Mouse (Mus musculus): ENCODE data around the gene Map6d1. TPM values are rescaled to one million over a fixed set of nuclear protein-coding genes. Genes with fewer than 3 reads are reported as not detected.

Gene Map6d1
- polyA plus RNA-seq, 1 experiment from 2014 or later = 0.41 TPM

DNA sequence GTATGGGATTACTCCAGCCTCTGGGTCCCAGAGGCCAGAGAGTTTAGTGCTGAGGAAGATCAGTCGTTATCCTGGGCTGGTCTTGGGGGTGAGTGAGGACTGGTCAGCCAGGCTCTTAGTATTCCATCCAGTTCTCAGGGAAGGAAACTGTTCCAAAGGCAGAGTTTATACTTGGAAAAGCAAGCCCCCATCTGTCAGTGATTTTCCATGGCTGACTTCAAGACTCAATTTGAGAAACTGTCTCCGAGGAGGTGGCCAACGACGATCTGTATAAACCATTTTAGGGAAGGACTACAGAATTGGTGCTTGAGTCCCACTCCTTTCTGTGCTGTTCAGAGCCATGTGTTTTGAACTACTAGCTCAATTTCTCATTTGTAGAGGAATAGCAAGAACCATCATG lies 2.5 kb downstream of the Map6d1 start:
- H3K9me3 ChIP-seq (replicated peaks; ENCODE audit: control insufficient read depth, low read length) = no peaks in the 10 kb centered on the region
- no peak for ATAC-seq (ENCODE audit: insufficient read depth, low FRiP score)
- 85% methylated on average over 4 of the region's 4 CpGs for WGBS
- peaks cover 4% of the 10 kb centered on the region; the same call in 1 of the 2 replicates for H3K27me3 ChIP-seq (ENCODE audit: control insufficient read depth, insufficient read depth, low read length)
- no peak overlapping the region for H3K9ac ChIP-seq (ENCODE audit: low read length)
- H3K4me2 ChIP-seq (ENCODE audit: low read depth, low read length) = no peak overlapping the region
- H3K4me3 ChIP-seq (replicated peaks; ENCODE audit: low read length) = no peak overlapping the region
- H3K36me3 ChIP-seq (ENCODE audit: control insufficient read depth, insufficient read depth, low read length) = no peaks in the 10 kb centered on the region
- no peak overlapping the region for H3K27ac ChIP-seq (ENCODE audit: low read length)
- 0 out of 2 replicates have a peak, but pooled peaks cover 2% of the 10 kb centered on the region for H3K4me1 ChIP-seq (ENCODE audit: control insufficient read depth, insufficient read depth, low read length)

- WGBS = 74% methylated on average over 4 of the region's 4 CpGs
Observed at GRCm38 (mm10) chr16:20237426-20237825, 3.7 kb downstream of the Map6d1 start.

DNA sequence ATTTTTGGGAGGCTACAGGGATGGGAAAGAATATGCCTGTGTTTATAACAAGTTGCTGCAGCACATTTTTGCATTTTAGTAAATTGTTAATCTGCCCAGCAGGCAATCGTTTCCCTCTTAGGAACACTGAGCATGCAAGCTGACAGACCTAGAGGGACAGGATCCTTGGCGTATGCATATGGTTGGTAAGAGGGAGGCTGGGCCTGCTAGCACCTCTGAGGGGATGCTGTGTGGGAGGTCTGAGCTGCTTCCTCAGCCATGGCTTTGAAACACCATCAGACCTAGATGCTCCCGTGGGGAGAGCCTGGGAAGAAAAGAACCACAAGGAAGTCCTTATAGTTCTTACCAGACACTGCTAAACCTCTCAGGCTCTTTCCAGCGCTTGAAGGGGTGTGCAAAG lies 6.8 kb downstream of the Map6d1 start:
- H3K9me3 ChIP-seq (replicated peaks; ENCODE audit: control insufficient read depth, low read length) = no peaks in the 10 kb centered on the region
- no peak overlapping the region for H3K4me2 ChIP-seq (ENCODE audit: low read depth, low read length)
- WGBS = 63% methylated on average over 4 of the region's 4 CpGs
- no peak overlapping the region for H3K4me3 ChIP-seq (replicated peaks; ENCODE audit: low read length)
- no peak for ATAC-seq (ENCODE audit: insufficient read depth, low FRiP score)
- H3K4me1 ChIP-seq (ENCODE audit: control insufficient read depth, insufficient read depth, low read length) = no peaks in the 10 kb centered on the region
- H3K36me3 ChIP-seq (ENCODE audit: control insufficient read depth, insufficient read depth, low read length) = peaks cover 15% of the 10 kb centered on the region
- H3K27me3 ChIP-seq (ENCODE audit: control insufficient read depth, insufficient read depth, low read length) = no peaks in the 10 kb centered on the region
- no peak overlapping the region for H3K9ac ChIP-seq (ENCODE audit: low read length)
- H3K27ac ChIP-seq (ENCODE audit: low read length) = no peak overlapping the region

More at GRCm38 (mm10) chr16:20237426-20237825, 3.7 kb downstream of the Map6d1 start:
- Histone ChIP-seq H3K4me3 (replicated peaks; ENCODE audit: low read length) (no peak overlapping the region), H3K36me3 (ENCODE audit: control insufficient read depth, insufficient read depth, low read length) (no peaks in the 10 kb centered on the region), H3K4me2 (ENCODE audit: low read depth, low read length) (no peak overlapping the region), H3K27me3 (ENCODE audit: control insufficient read depth, insufficient read depth, low read length) (peaks cover 4% of the 10 kb centered on the region; the same call in 1 of the 2 replicates), H3K27ac (ENCODE audit: low read length) (no peak overlapping the region), H3K9ac (ENCODE audit: low read length) (no peak overlapping the region), H3K9me3 (replicated peaks; ENCODE audit: control insufficient read depth, low read length) (no peaks in the 10 kb centered on the region), H3K4me1 (ENCODE audit: control insufficient read depth, insufficient read depth, low read length) (0 out of 2 replicates have a peak, but pooled peaks cover 2% of the 10 kb centered on the region)
- no peak for ATAC-seq (ENCODE audit: insufficient read depth, low FRiP score)

GRCm38 (mm10) chr16:20228167-20228566 lies 13.0 kb downstream of the Map6d1 start:
- peaks cover 32% of the 10 kb centered on the region for H3K36me3 ChIP-seq (ENCODE audit: control insufficient read depth, insufficient read depth, low read length)

GRCm38 (mm10) chr16:20227504-20227903 lies 13.7 kb downstream of the Map6d1 start:
- H3K36me3 ChIP-seq (ENCODE audit: control insufficient read depth, insufficient read depth, low read length) = peaks cover 39% of the 10 kb centered on the region

More at GRCm38 (mm10) chr16:20228167-20228566, 13.0 kb downstream of the Map6d1 start:
- Histone ChIP-seq H3K4me2 (ENCODE audit: low read depth, low read length) (no peak overlapping the region), H3K27me3 (ENCODE audit: control insufficient read depth, insufficient read depth, low read length) (no peaks in the 10 kb centered on the region), H3K9me3 (replicated peaks; ENCODE audit: control insufficient read depth, low read length) (no peaks in the 10 kb centered on the region), H3K4me1 (ENCODE audit: control insufficient read depth, insufficient read depth, low read length) (no peaks in the 10 kb centered on the region), H3K27ac (ENCODE audit: low read length) (no peak overlapping the region), H3K9ac (ENCODE audit: low read length) (no peak overlapping the region), H3K4me3 (replicated peaks; ENCODE audit: low read length) (no peak overlapping the region)
- no peak for ATAC-seq (ENCODE audit: insufficient read depth, low FRiP score)
- WGBS = 93% methylated on average over 5 of the region's 5 CpGs

GRCm38 (mm10) chr16:20226676-20227075 lies 14.5 kb downstream of the Map6d1 start:
- WGBS = 94% methylated on average over 4 of the region's 4 CpGs
- Histone ChIP-seq H3K9ac (ENCODE audit: low read length) (no peak overlapping the region), H3K4me2 (ENCODE audit: low read depth, low read length) (no peak overlapping the region), H3K27ac (ENCODE audit: low read length) (no peak overlapping the region), H3K4me3 (replicated peaks; ENCODE audit: low read length) (no peak overlapping the region), H3K27me3 (ENCODE audit: control insufficient read depth, insufficient read depth, low read length) (no peaks in the 10 kb centered on the region), H3K36me3 (ENCODE audit: control insufficient read depth, insufficient read depth, low read length) (peaks cover 45% of the 10 kb centered on the region), H3K4me1 (ENCODE audit: control insufficient read depth, insufficient read depth, low read length) (no peaks in the 10 kb centered on the region), H3K9me3 (replicated peaks; ENCODE audit: control insufficient read depth, low read length) (no peaks in the 10 kb centered on the region)
- no peak for ATAC-seq (ENCODE audit: insufficient read depth, low FRiP score)

More at GRCm38 (mm10) chr16:20227504-20227903, 13.7 kb downstream of the Map6d1 start:
- Histone ChIP-seq H3K4me2 (ENCODE audit: low read depth, low read length) (no peak overlapping the region), H3K27me3 (ENCODE audit: control insufficient read depth, insufficient read depth, low read length) (no peaks in the 10 kb centered on the region), H3K9me3 (replicated peaks; ENCODE audit: control insufficient read depth, low read length) (no peaks in the 10 kb centered on the region), H3K4me1 (ENCODE audit: control insufficient read depth, insufficient read depth, low read length) (no peaks in the 10 kb centered on the region), H3K4me3 (replicated peaks; ENCODE audit: low read length) (no peak overlapping the region), H3K27ac (ENCODE audit: low read length) (no peak overlapping the region), H3K9ac (ENCODE audit: low read length) (no peak overlapping the region)
- 62% methylated on average over 6 of the region's 6 CpGs for WGBS
- no peak for ATAC-seq (ENCODE audit: insufficient read depth, low FRiP score)

DNA sequence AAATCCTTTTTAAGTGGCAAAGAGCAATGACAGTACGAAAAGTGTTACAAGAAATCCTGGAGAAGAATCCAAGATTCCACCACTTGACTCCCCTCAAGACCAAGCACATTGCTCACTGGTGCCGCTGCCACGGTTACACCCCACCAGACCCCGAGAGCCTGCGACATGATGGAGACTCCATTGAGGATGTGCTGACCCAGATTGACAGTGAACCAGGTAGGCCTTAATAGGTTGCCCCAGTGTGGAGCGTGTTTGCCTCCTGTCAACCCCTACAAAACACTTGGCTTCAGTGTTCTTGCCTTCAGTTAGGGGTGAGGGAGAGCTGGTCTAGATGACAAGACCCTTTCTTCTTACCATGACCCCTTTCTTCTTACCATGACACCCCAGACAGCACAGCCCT lies 18.4 kb downstream of the Map6d1 start:
- no peak overlapping the region for H3K27ac ChIP-seq (ENCODE audit: low read length)
- no peak overlapping the region for H3K4me2 ChIP-seq (ENCODE audit: low read depth, low read length)
- no peak for ATAC-seq (ENCODE audit: insufficient read depth, low FRiP score)
- H3K4me1 ChIP-seq (ENCODE audit: control insufficient read depth, insufficient read depth, low read length) = no peaks in the 10 kb centered on the region
- no peak overlapping the region for H3K9ac ChIP-seq (ENCODE audit: low read length)
- WGBS = 98% methylated on average over 6 of the region's 6 CpGs
- no peaks in the 10 kb centered on the region for H3K9me3 ChIP-seq (replicated peaks; ENCODE audit: control insufficient read depth, low read length)
- H3K36me3 ChIP-seq (ENCODE audit: control insufficient read depth, insufficient read depth, low read length) = peaks cover 38% of the 10 kb centered on the region
- H3K27me3 ChIP-seq (ENCODE audit: control insufficient read depth, insufficient read depth, low read length) = no peaks in the 10 kb centered on the region
- no peak overlapping the region for H3K4me3 ChIP-seq (replicated peaks; ENCODE audit: low read length)

DNA sequence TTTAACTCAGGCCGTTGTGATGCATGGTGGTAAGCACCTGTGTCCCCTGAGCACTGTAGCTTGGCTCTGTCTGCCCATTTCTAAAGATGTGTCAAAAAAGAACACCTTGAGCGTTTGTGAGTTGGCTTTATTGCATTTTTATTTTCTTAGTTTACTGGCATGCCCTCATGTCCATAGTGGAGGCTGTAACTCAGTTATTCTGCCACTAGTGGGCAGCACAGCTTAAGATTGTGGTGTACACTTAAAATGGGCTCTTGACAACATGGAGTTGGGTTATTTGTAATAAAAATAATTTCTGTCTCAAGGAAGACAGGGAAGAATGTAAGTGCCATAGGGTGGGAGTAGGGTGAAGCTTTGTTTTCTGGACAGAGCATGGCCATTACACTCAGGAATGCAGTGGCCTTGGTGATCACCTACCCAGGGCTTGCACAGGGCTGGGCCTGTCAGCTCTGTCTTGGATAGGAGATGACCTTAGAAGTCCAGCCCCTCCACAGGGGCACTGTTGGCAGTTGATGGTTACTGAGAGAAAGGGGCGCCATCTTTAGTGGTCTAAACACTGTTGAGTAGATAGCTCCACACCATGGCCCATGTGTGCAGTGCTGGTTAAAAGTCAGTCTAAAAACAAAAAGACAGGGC lies 27.4 kb downstream of the Map6d1 start:
- Histone ChIP-seq H3K4me3 (replicated peaks; ENCODE audit: low read length) (no peak overlapping the region), H3K4me2 (ENCODE audit: low read depth, low read length) (no peak overlapping the region), H3K9me3 (replicated peaks; ENCODE audit: control insufficient read depth, low read length) (no peaks in the 10 kb centered on the region), H3K27me3 (ENCODE audit: control insufficient read depth, insufficient read depth, low read length) (no peaks in the 10 kb centered on the region), H3K4me1 (ENCODE audit: control insufficient read depth, insufficient read depth, low read length) (no peaks in the 10 kb centered on the region), H3K27ac (ENCODE audit: low read length) (no peak overlapping the region), H3K36me3 (ENCODE audit: control insufficient read depth, insufficient read depth, low read length) (peaks cover 23% of the 10 kb centered on the region), H3K9ac (ENCODE audit: low read length) (no peak overlapping the region)
- WGBS = 89% methylated on average over 3 of the region's 3 CpGs
- ATAC-seq (ENCODE audit: insufficient read depth, low FRiP score) = no peak

GRCm38 (mm10) chr16:20199501-20200201 lies 41.5 kb downstream of the Map6d1 start:
- Histone ChIP-seq H3K4me3 (replicated peaks; ENCODE audit: low read length) (no peak overlapping the region), H3K27ac (ENCODE audit: low read length) (no peak overlapping the region), H3K4me1 (ENCODE audit: control insufficient read depth, insufficient read depth, low read length) (no peaks in the 10 kb centered on the region), H3K9ac (ENCODE audit: low read length) (no peak overlapping the region), H3K9me3 (replicated peaks; ENCODE audit: control insufficient read depth, low read length) (no peaks in the 10 kb centered on the region; the same call in 1 of the 2 replicates), H3K4me2 (ENCODE audit: low read depth, low read length) (no peak overlapping the region), H3K27me3 (ENCODE audit: control insufficient read depth, insufficient read depth, low read length) (no peaks in the 10 kb centered on the region), H3K36me3 (ENCODE audit: control insufficient read depth, insufficient read depth, low read length) (peaks cover 34% of the 10 kb centered on the region)
- 73% methylated on average over 5 of the region's 5 CpGs for WGBS
- no peak for ATAC-seq (ENCODE audit: insufficient read depth, low FRiP score)
